Comparison of ENCODE assay signal across 25 mouse cellular contexts in genomic region chr16:35484105-35484504, GRCm38 (mm10). TPM values are rescaled to one million over a fixed set of nuclear protein-coding genes. Genes with fewer than 3 reads are reported as not detected.
A peak's percentile ranks its signal among the peaks of the same experiment; 100 is the strongest.
DNase-seq lines count a peak whose midpoint lies in the region; ATAC-seq and TF ChIP-seq lines count a peak whose summit lies in the region.
"Had no signal": no experiment of that assay in that cellular context is flagged by ENCODE, and none has a peak within 500 bp of the region (broad histone marks: within the 10 kb centered on the region; RNA-seq: fewer than 3 reads in every experiment).

No protein-coding gene starts in this region.

- H3K36me3 ChIP-seq in hindbrain, embryonic 12.5 days, result no peaks in the 10 kb centered on the region
- H3K36me3 ChIP-seq in hindbrain, postnatal 0 days (ENCODE audit: insufficient read depth, low read length), result no peaks in the 10 kb centered on the region
- H3K36me3 ChIP-seq in neural tube, embryonic 12.5 days, result no peaks in the 10 kb centered on the region
- no peaks in the 10 kb centered on the region for H3K36me3 ChIP-seq in neural tube, embryonic 15.5 days
- H3K36me3 ChIP-seq in forebrain, embryonic 14.5 days (ENCODE audit: control insufficient read depth, insufficient read depth, low read length), result no peaks in the 10 kb centered on the region

- no peak overlapping the region for H3K4me2 ChIP-seq in hindbrain, embryonic 12.5 days (replicated peaks)
- no peak overlapping the region for H3K4me2 ChIP-seq in hindbrain, postnatal 0 days (ENCODE audit: low read depth, low read length)
- 0 out of 2 replicates have a peak overlapping the region, but pooled peaks have one; percentile 8 for H3K4me2 ChIP-seq in neural tube, embryonic 12.5 days (replicated peaks)
- no peak overlapping the region for H3K4me2 ChIP-seq in neural tube, embryonic 15.5 days
- H3K4me2 ChIP-seq in forebrain, embryonic 14.5 days (ENCODE audit: low read length), result no peak overlapping the region
- H3K4me2 ChIP-seq: heart, embryonic 12.5 days; liver, embryonic 13.5 days; lung, embryonic 14.5 days had no signal

- peaks cover 3% of the 10 kb centered on the region; the same call in 1 of the 2 replicates for H3K27me3 ChIP-seq in hindbrain, embryonic 12.5 days
- H3K27me3 ChIP-seq in hindbrain, postnatal 0 days (ENCODE audit: insufficient read depth, low read length), result no peaks in the 10 kb centered on the region
- H3K27me3 ChIP-seq in neural tube, embryonic 12.5 days (replicated peaks), result no peaks in the 10 kb centered on the region
- no peaks in the 10 kb centered on the region for H3K27me3 ChIP-seq in neural tube, embryonic 15.5 days (replicated peaks)
- no peaks in the 10 kb centered on the region for H3K27me3 ChIP-seq in forebrain, embryonic 14.5 days (replicated peaks; ENCODE audit: control insufficient read depth, insufficient read depth, low read length)
- H3K27me3 ChIP-seq: heart, embryonic 12.5 days; Patski had no signal

- H3K9ac ChIP-seq in hindbrain, embryonic 12.5 days, result no peak overlapping the region
- H3K9ac ChIP-seq in hindbrain, postnatal 0 days (replicated peaks; ENCODE audit: low read length), result no peak overlapping the region
- H3K9ac ChIP-seq in neural tube, embryonic 12.5 days, result no peak overlapping the region
- no peak overlapping the region for H3K9ac ChIP-seq in neural tube, embryonic 15.5 days (replicated peaks)
- H3K9ac ChIP-seq in forebrain, embryonic 14.5 days (ENCODE audit: low read length), result no peak overlapping the region
- H3K9ac ChIP-seq: heart, embryonic 12.5 days; liver, embryonic 13.5 days; lung, embryonic 14.5 days had no signal

- DNase-seq in hindbrain, postnatal 0 days (ENCODE audit: low spot score), result no peak
- peak; percentile 40 for DNase-seq in forebrain, embryonic 14.5 days (ENCODE audit: low spot score)
- no peak for DNase-seq in adrenal gland, postnatal 4 days (ENCODE audit: low spot score in 2 of 2)
- DNase-seq in gastrocnemius, postnatal 4 days (ENCODE audit: low spot score in 2 of 2), result no peak
- DNase-seq: cerebellum, adult 11 months; cerebellum, postnatal 25 days; gastrocnemius, adult 2 months; heart, postnatal 14 days; kidney, adult 18-20 months; kidney, postnatal 14 days; left cerebral cortex, postnatal 4 days; liver, embryonic 13.5 days; lung, embryonic 14.5 days; lung, postnatal 36 days; midbrain, embryonic 14.5 days; right cerebral cortex, postnatal 4 days had no signal

- H3K9me3 ChIP-seq in hindbrain, embryonic 12.5 days (replicated peaks), result no peaks in the 10 kb centered on the region
- no peaks in the 10 kb centered on the region for H3K9me3 ChIP-seq in hindbrain, postnatal 0 days (ENCODE audit: low read length)
- H3K9me3 ChIP-seq in neural tube, embryonic 12.5 days, result no peaks in the 10 kb centered on the region
- H3K9me3 ChIP-seq in neural tube, embryonic 15.5 days (replicated peaks), result no peaks in the 10 kb centered on the region
- H3K9me3 ChIP-seq in forebrain, embryonic 14.5 days (replicated peaks; ENCODE audit: control insufficient read depth, low read length), result no peaks in the 10 kb centered on the region
- H3K9me3 ChIP-seq: heart, embryonic 12.5 days; liver, embryonic 13.5 days had no signal

- H3K27ac ChIP-seq in hindbrain, embryonic 12.5 days, result peak overlapping the region; percentile 25; the same call in 1 of the 2 replicates
- no peak overlapping the region for H3K27ac ChIP-seq in hindbrain, postnatal 0 days
- no peak overlapping the region for H3K27ac ChIP-seq in neural tube, embryonic 12.5 days
- no peak overlapping the region for H3K27ac ChIP-seq in neural tube, embryonic 15.5 days (replicated peaks)
- no peak overlapping the region for H3K27ac ChIP-seq in forebrain, embryonic 14.5 days (ENCODE audit: low read depth, low read length)
- H3K27ac ChIP-seq: gastrocnemius, adult 2 months; liver, embryonic 13.5 days; stomach, postnatal 0 days had no signal

- no peak for TF ChIP-seq CTCF in hindbrain, postnatal 0 days (IDR thresholded peaks at IDR 0.05; ENCODE audit: low read depth)

- 18% methylated on average over 4 of the region's 4 CpGs for WGBS in hindbrain, embryonic 12.5 days
- WGBS in hindbrain, postnatal 0 days, result 16% methylated on average over 4 of the region's 4 CpGs
- WGBS in neural tube, embryonic 12.5 days, result 8% methylated on average over 4 of the region's 4 CpGs
- 19% methylated on average over 4 of the region's 4 CpGs for WGBS in neural tube, embryonic 15.5 days
- WGBS in forebrain, embryonic 14.5 days, result 6% methylated on average over 4 of the region's 4 CpGs

- H3K4me1 ChIP-seq in hindbrain, embryonic 12.5 days, result peaks cover 32% of the 10 kb centered on the region
- H3K4me1 ChIP-seq in hindbrain, postnatal 0 days (ENCODE audit: insufficient read depth, low read length), result peaks cover 9% of the 10 kb centered on the region
- H3K4me1 ChIP-seq in neural tube, embryonic 12.5 days, result peaks cover 26% of the 10 kb centered on the region
- H3K4me1 ChIP-seq in neural tube, embryonic 15.5 days, result peaks cover 38% of the 10 kb centered on the region
- H3K4me1 ChIP-seq in forebrain, embryonic 14.5 days (ENCODE audit: control insufficient read depth, insufficient read depth, low read length), result peaks cover 16% of the 10 kb centered on the region

- no peak overlapping the region for H3K4me3 ChIP-seq in hindbrain, embryonic 12.5 days
- no peak overlapping the region for H3K4me3 ChIP-seq in hindbrain, postnatal 0 days (ENCODE audit: low read length)
- no peak overlapping the region for H3K4me3 ChIP-seq in neural tube, embryonic 12.5 days
- H3K4me3 ChIP-seq in neural tube, embryonic 15.5 days (replicated peaks), result no peak overlapping the region
- H3K4me3 ChIP-seq in forebrain, embryonic 14.5 days (ENCODE audit: low read depth, low read length), result no peak overlapping the region
- H3K4me3 ChIP-seq: gastrocnemius, adult 2 months; heart, embryonic 12.5 days; liver, embryonic 13.5 days; myocyte had no signal

- ATAC-seq in hindbrain, embryonic 12.5 days (ENCODE audit: low FRiP score), result no peak
- no peak for ATAC-seq in hindbrain, postnatal 0 days
- no peak for ATAC-seq in neural tube, embryonic 12.5 days (ENCODE audit: low FRiP score, low read depth)
- ATAC-seq in neural tube, embryonic 15.5 days (ENCODE audit: low FRiP score), result no peak
- ATAC-seq in forebrain, embryonic 14.5 days, result peak; percentile 47; the same call in 1 of the 2 replicates
- ATAC-seq: activated CD4-positive, CD25-positive, alpha-beta regulatory T cell, adult 4 months; Patski had no signal

RNA-seq across cellular contexts. Expression of gene Pdia5, which starts 6.6 kb away (rescaled TPM):
- 25.5 and 27.6 TPM in 2 replicates for polyA plus RNA-seq in hindbrain, embryonic 12.5 days (2016; fragmentation: Nextera tagmentation; extraction: Ambion mirVana)
- total RNA-seq in hindbrain, postnatal 0 days (2014; rRNA removed), result 1.4 and 5.5 TPM in 2 replicates
- 9.1 and 9.2 TPM in 2 replicates for polyA plus RNA-seq in hindbrain, postnatal 0 days (2015; fragmentation: Nextera tagmentation; extraction: Ambion mirVana)
- polyA plus RNA-seq in neural tube, embryonic 12.5 days (2016; fragmentation: Nextera tagmentation; extraction: Ambion mirVana), result 21.9 and 24.0 TPM in 2 replicates
- 15.2 and 19.6 TPM in 2 replicates for polyA plus RNA-seq in neural tube, embryonic 15.5 days (2015; fragmentation: Nextera tagmentation; extraction: Ambion mirVana)
- polyA plus RNA-seq in forebrain, embryonic 14.5 days (2014; fragmentation: Nextera tagmentation; extraction: Ambion mirVana), result 5.9 and 7.2 TPM in 2 replicates
- total RNA-seq in adrenal gland, postnatal 4 days (2021), result 10 to 100 TPM; 23.0 to 27.5 TPM
- total RNA-seq in gastrocnemius, postnatal 4 days (2021), result 10 to 100 TPM; 16.9 to 19.6 TPM
- polyA plus RNA-seq: activated CD4-positive, CD25-positive, alpha-beta regulatory T cell, adult 4 months had no signal

RNA-seq across cellular contexts. Expression of gene Sema5b, which starts 56.8 kb away (rescaled TPM):
- 36.7 and 42.9 TPM in 2 replicates for polyA plus RNA-seq in hindbrain, embryonic 12.5 days (2016; fragmentation: Nextera tagmentation; extraction: Ambion mirVana)
- total RNA-seq in hindbrain, postnatal 0 days (2014; rRNA removed), result 37.0 and 47.0 TPM in 2 replicates
- polyA plus RNA-seq in hindbrain, postnatal 0 days (2015; fragmentation: Nextera tagmentation; extraction: Ambion mirVana), result 12.3 and 14.8 TPM in 2 replicates
- polyA plus RNA-seq in neural tube, embryonic 12.5 days (2016; fragmentation: Nextera tagmentation; extraction: Ambion mirVana), result 43.2 and 46.1 TPM in 2 replicates
- 16.9 and 17.2 TPM in 2 replicates for polyA plus RNA-seq in neural tube, embryonic 15.5 days (2015; fragmentation: Nextera tagmentation; extraction: Ambion mirVana)
- polyA plus RNA-seq in forebrain, embryonic 14.5 days (2014; fragmentation: Nextera tagmentation; extraction: Ambion mirVana), result 10.5 and 13.7 TPM in 2 replicates
- total RNA-seq in adrenal gland, postnatal 4 days (2021), result 10 to 100 TPM; 11.1 to 11.7 TPM
- 1 to 10 TPM; 6.8 to 7.2 TPM for total RNA-seq in gastrocnemius, postnatal 4 days (2021)
- total RNA-seq: granulocyte monocyte progenitor cell, adult 5-6 weeks had no signal
- polyA plus RNA-seq: activated CD4-positive, CD25-positive, alpha-beta regulatory T cell, adult 4 months; myocyte had no signal
